Mouse (Mus musculus) kidney, postnatal 0 days (tissue): ENCODE data around the gene Nrxn3. TPM values are rescaled to one million over a fixed set of nuclear protein-coding genes. Genes with fewer than 3 reads are reported as not detected.

Experiments
- ATAC-seq: fragments of 200-750 bp; cut with Nextera tagmentation; replicated peaks from 2 replicates; pipeline ENCODE4 v1.8.0; 2017; ENCODE audit warnings: low read depth, moderate number of reproducible peaks, moderate TSS enrichment, moderate library complexity; ENCODE audit not compliant: low FRiP score
- DNase-seq: peaks from one replicate; pipeline ENCODE4 v3.0.0-alpha.2; 2016; ENCODE audit warnings: low spot score
- H3K27ac ChIP-seq: fragments of 300-500 bp; sonication (generic); 2 replicates; pipeline ENCODE4 v1.5.1; 2014; ENCODE audit warnings: mild to moderate bottlenecking
- H3K27me3 ChIP-seq: fragments of 300-500 bp; sonication (generic); 2 replicates; pipeline ENCODE4 v1.6.1; 2014; ENCODE audit warnings: low read length, mixed read lengths; ENCODE audit not compliant: insufficient read depth
- H3K36me3 ChIP-seq: fragments of 300-500 bp; sonication (generic); 2 replicates; pipeline ENCODE4 v1.6.1; 2014; ENCODE audit warnings: low read length, mixed read lengths; ENCODE audit not compliant: insufficient read depth
- H3K4me1 ChIP-seq: fragments of 300-500 bp; sonication (generic); replicated peaks from 2 replicates; pipeline ENCODE4 v1.6.1; 2014; ENCODE audit warnings: antibody characterized with exemption, low read length, mixed read lengths; ENCODE audit not compliant: insufficient read depth
- H3K4me2 ChIP-seq: fragments of 300-500 bp; sonication (generic); 2 replicates; pipeline ENCODE4 v1.6.1; 2014; ENCODE audit warnings: mild to moderate bottlenecking, low read length, moderate library complexity, mixed read lengths
- H3K4me3 ChIP-seq: fragments of 300-500 bp; sonication (generic); replicated peaks from 2 replicates; pipeline ENCODE4 v1.5.1; 2014; ENCODE audit warnings: low read depth, low read length
- H3K9ac ChIP-seq: fragments of 300-500 bp; sonication (generic); 2 replicates; pipeline ENCODE4 v1.6.1; 2014; ENCODE audit warnings: low read depth, low read length
- H3K9me3 ChIP-seq: fragments of 300-500 bp; sonication (generic); replicated peaks from 2 replicates; pipeline ENCODE4 v1.6.1; 2016; ENCODE audit warnings: low read length, inconsistent platforms, mixed read lengths
- CTCF ChIP-seq: IDR thresholded peaks from 2 replicates; pipeline ENCODE4 v1.5.1; 2016; ENCODE audit warnings: antibody characterized with exemption, low read depth, mild to moderate bottlenecking, moderate library complexity
- WGBS: fragments of 180-500 bp; shearing (Covaris S2); extraction: QIAGEN DNeasy Blood & Tissue Kit; methylation state at CpG from one replicate; pipeline ENCODE4 v1.1.7; 2014; 5-methylcytosine and 5-hydroxymethylcytosine counted together
- polyA plus RNA-seq: library from polyadenylated mRNA; unstranded; fragments of >200 nt; fragmentation: Nextera tagmentation; extraction: Ambion mirVana; gene quantifications from 2 replicates; pipeline ENCODE4 v1.2.1, GENCODE M21; 2015

The Nrxn3 gene
- polyA plus RNA-seq, 1 experiment from 2014 or later: 3.0 TPM

- Histone ChIP-seq H3K4me2 (no peak overlapping the region), H3K4me1 (no peaks in the 10 kb centered on the region), H3K27ac (no peak overlapping the region), H3K9ac (no peak overlapping the region), H3K36me3 (no peaks in the 10 kb centered on the region), H3K27me3 (no peaks in the 10 kb centered on the region), H3K4me3 (no peak overlapping the region), H3K9me3 (no peaks in the 10 kb centered on the region)
- no peak for TF ChIP-seq CTCF
- no peak for ATAC-seq
- WGBS: 74% methylated on average over 3 of the region's 3 CpGs
- DNase-seq: no peak
Measured at GRCm38 (mm10) chr12:89720945-89721344, 998.3 kb downstream of the Nrxn3 start.

- Histone ChIP-seq H3K27ac (no peak overlapping the region), H3K9ac (no peak overlapping the region), H3K36me3 (no peaks in the 10 kb centered on the region), H3K4me2 (no peak overlapping the region), H3K4me3 (no peak overlapping the region), H3K4me1 (no peaks in the 10 kb centered on the region), H3K27me3 (no peaks in the 10 kb centered on the region), H3K9me3 (no peaks in the 10 kb centered on the region)
- WGBS: 90% methylated on average over 14 of the region's 14 CpGs
- TF ChIP-seq CTCF: no peak
- ATAC-seq: no peak
- no peak for DNase-seq
Measured at GRCm38 (mm10) chr12:89722462-89722861, 999.8 kb downstream of the Nrxn3 start.

- no peaks in the 10 kb centered on the region for H3K4me1 ChIP-seq
- H3K9ac ChIP-seq: no peak overlapping the region
- no peak overlapping the region for H3K4me3 ChIP-seq
- H3K36me3 ChIP-seq: no peaks in the 10 kb centered on the region
- DNase-seq (no peak), ATAC-seq (no peak)
- 63% methylated on average over 3 of the region's 3 CpGs for WGBS
- H3K27ac ChIP-seq: no peak overlapping the region
- H3K27me3 ChIP-seq: no peaks in the 10 kb centered on the region
- H3K4me2 ChIP-seq: no peak overlapping the region
- no peaks in the 10 kb centered on the region for H3K9me3 ChIP-seq
- TF ChIP-seq CTCF: no peak
Measured at GRCm38 (mm10) chr12:89724048-89724447, 1001.4 kb downstream of the Nrxn3 start.

- DNase-seq (no peak), ATAC-seq (no peak)
- H3K36me3 ChIP-seq: no peaks in the 10 kb centered on the region
- no peaks in the 10 kb centered on the region for H3K27me3 ChIP-seq
- TF ChIP-seq CTCF: no peak
- no peak overlapping the region for H3K4me2 ChIP-seq
- no peaks in the 10 kb centered on the region for H3K9me3 ChIP-seq
- no peak overlapping the region for H3K4me3 ChIP-seq
- 41% methylated on average over 1 of the region's 1 CpGs for WGBS
- no peaks in the 10 kb centered on the region for H3K4me1 ChIP-seq
- no peak overlapping the region for H3K9ac ChIP-seq
- no peak overlapping the region for H3K27ac ChIP-seq
Measured at GRCm38 (mm10) chr12:89742326-89742725, 1019.6 kb downstream of the Nrxn3 start.

- Histone ChIP-seq H3K4me2 (no peak overlapping the region), H3K9ac (no peak overlapping the region), H3K4me1 (no peaks in the 10 kb centered on the region), H3K9me3 (no peaks in the 10 kb centered on the region), H3K36me3 (no peaks in the 10 kb centered on the region), H3K4me3 (no peak overlapping the region), H3K27me3 (no peaks in the 10 kb centered on the region), H3K27ac (no peak overlapping the region)
- WGBS: 91% methylated on average over 2 of the region's 2 CpGs
- no peak for ATAC-seq
- no peak for DNase-seq
- no peak for TF ChIP-seq CTCF
Measured at GRCm38 (mm10) chr12:89742796-89743195, 1020.1 kb downstream of the Nrxn3 start.

GRCm38 (mm10) chr12:89764191-89765082 lies 1041.8 kb downstream of the Nrxn3 start:
- no peaks in the 10 kb centered on the region for H3K36me3 ChIP-seq
- ATAC-seq (0 out of 2 replicates have a peak, but pooled peaks have one; percentile 13), DNase-seq (peak; percentile 35)
- no peaks in the 10 kb centered on the region for H3K4me1 ChIP-seq
- no peaks in the 10 kb centered on the region for H3K27me3 ChIP-seq
- no peak overlapping the region for H3K4me3 ChIP-seq
- no peak overlapping the region for H3K9ac ChIP-seq
- no peaks in the 10 kb centered on the region for H3K9me3 ChIP-seq
- 31% methylated on average over 10 of the region's 10 CpGs for WGBS
- H3K27ac ChIP-seq: no peak overlapping the region
- no peak overlapping the region for H3K4me2 ChIP-seq
- TF ChIP-seq CTCF: no peak
